Mouse (Mus musculus) lung, embryonic 15.5 days (tissue): Measurements from ENCODE around the gene Akap13. TPM values are rescaled to one million over a fixed set of nuclear protein-coding genes. Genes with fewer than 3 reads are reported as not detected.

Source experiments
- ATAC-seq: fragments of 200-750 bp; cut with Nextera tagmentation; 2 replicates; pipeline ENCODE4 v1.8.0; 2017; ENCODE audit warnings: moderate number of reproducible peaks, borderline replicate concordance; ENCODE audit not compliant: low FRiP score, low TSS enrichment; ENCODE audit errors: extremely low read depth
- H3K27ac ChIP-seq: fragments of 300-500 bp; sonication (generic); 2 replicates; pipeline ENCODE4 v1.5.1; 2015; ENCODE audit warnings: moderate library complexity, mild to moderate bottlenecking, inconsistent platforms
- H3K27me3 ChIP-seq: fragments of 300-500 bp; sonication (generic); 2 replicates; pipeline ENCODE4 v1.6.1; 2015; ENCODE audit warnings: inconsistent platforms
- H3K36me3 ChIP-seq: fragments of 300-500 bp; sonication (generic); 2 replicates; pipeline ENCODE4 v1.6.1; 2015; ENCODE audit warnings: inconsistent platforms
- H3K4me1 ChIP-seq: fragments of 300-500 bp; sonication (generic); 2 replicates; pipeline ENCODE4 v1.6.1; 2015; ENCODE audit warnings: inconsistent platforms
- H3K4me2 ChIP-seq: fragments of 300-500 bp; sonication (generic); 2 replicates; pipeline ENCODE4 v1.6.1; 2015; ENCODE audit warnings: inconsistent platforms, mild to moderate bottlenecking, moderate library complexity
- H3K4me3 ChIP-seq: fragments of 300-500 bp; sonication (generic); 2 replicates; pipeline ENCODE4 v1.5.1; 2015; ENCODE audit warnings: mild to moderate bottlenecking, inconsistent platforms
- H3K9ac ChIP-seq: fragments of 300-500 bp; sonication (generic); 2 replicates; pipeline ENCODE4 v1.6.1; 2015; ENCODE audit warnings: inconsistent platforms
- H3K9me3 ChIP-seq: fragments of 300-500 bp; sonication (generic); 2 replicates; pipeline ENCODE4 v1.6.1; 2016; ENCODE audit warnings: inconsistent platforms
- WGBS: fragments of 180-500 bp; shearing (Covaris S2); methylation state at CpG from one replicate; pipeline ENCODE4 v1.1.7; 2015; 5-methylcytosine and 5-hydroxymethylcytosine counted together
- microRNA-seq: library from miRNA; unstranded; fragments of <30 nt; microRNA quantifications from one replicate; pipeline ENCODE4, GENCODE M21; 2016
- polyA plus RNA-seq: library from polyadenylated mRNA; unstranded; fragments of >200 nt; fragmentation: Nextera tagmentation; extraction: Ambion mirVana; gene quantifications from 2 replicates; pipeline ENCODE4 v1.2.1, GENCODE M21; 2015

The Akap13 gene
- polyA plus RNA-seq, 1 experiment from 2014 or later: 39.0 TPM

GRCm38 (mm10) chr7:75801621-75802358 is 346.5 kb downstream of the Akap13 start:
- peaks cover 11% of the 10 kb centered on the region for H3K4me1 ChIP-seq
- H3K27ac ChIP-seq: no peak overlapping the region
- no peaks in the 10 kb centered on the region for H3K27me3 ChIP-seq
- H3K4me3 ChIP-seq: no peak overlapping the region
- no peaks in the 10 kb centered on the region for H3K36me3 ChIP-seq
- H3K4me2 ChIP-seq: no peak overlapping the region
- no peak for ATAC-seq
- no peaks in the 10 kb centered on the region for H3K9me3 ChIP-seq
- no peak overlapping the region for H3K9ac ChIP-seq
- 77% methylated on average over 5 of the region's 5 CpGs for WGBS

DNA sequence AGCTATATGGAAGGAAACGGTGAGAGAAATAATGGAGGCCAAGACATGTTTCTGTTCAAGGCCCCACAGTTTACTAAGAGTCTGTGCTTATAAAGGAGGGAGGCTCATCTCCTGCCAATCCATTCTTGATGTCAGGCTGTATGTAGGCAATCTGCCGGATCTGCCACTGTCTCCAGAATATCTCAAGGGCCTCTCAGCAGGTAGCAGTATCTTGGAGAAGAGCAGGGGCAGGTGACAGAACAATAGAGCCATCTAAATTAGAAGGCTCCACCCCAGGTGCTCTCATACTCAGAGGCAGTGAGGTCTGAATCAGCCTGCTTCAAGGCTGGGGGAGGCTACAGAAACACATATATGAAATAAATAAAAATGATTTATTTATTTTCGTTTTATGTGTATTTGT is 347.6 kb downstream of the Akap13 start:
- H3K4me1 ChIP-seq: peaks cover 14% of the 10 kb centered on the region
- H3K4me2 ChIP-seq: no peak overlapping the region
- H3K9me3 ChIP-seq: no peaks in the 10 kb centered on the region
- no peak for ATAC-seq
- no peak overlapping the region for H3K27ac ChIP-seq
- H3K4me3 ChIP-seq: no peak overlapping the region
- no peaks in the 10 kb centered on the region for H3K36me3 ChIP-seq
- 69% methylated on average over 3 of the region's 3 CpGs for WGBS
- H3K9ac ChIP-seq: no peak overlapping the region
- no peaks in the 10 kb centered on the region for H3K27me3 ChIP-seq

Small RNA genes within 50 kb of the gene (microRNA-seq; reads per million reads assigned to microRNA genes)
- not detected for gene Gm23251

Other genes with a start within 250 kb of the Akap13 start
- gene Sv2b, start 146.3 kb upstream of the Akap13 start, polyA plus RNA-seq: 0.55 and 0.75 TPM in 2 replicates